Mouse (Mus musculus): ENCODE measurements around the gene Cyp4v3. TPM values are rescaled to one million over a fixed set of nuclear protein-coding genes. Genes with fewer than 3 reads are reported as not detected.
"Not testable (repeated sequence)": the region's sequence is repeated elsewhere in the genome, so short reads cannot be mapped to it uniquely, and the experiment has no call there.

The Cyp4v3 gene
- polyA plus RNA-seq, 1 experiment from 2014 or later, result 1.5 TPM

DNA sequence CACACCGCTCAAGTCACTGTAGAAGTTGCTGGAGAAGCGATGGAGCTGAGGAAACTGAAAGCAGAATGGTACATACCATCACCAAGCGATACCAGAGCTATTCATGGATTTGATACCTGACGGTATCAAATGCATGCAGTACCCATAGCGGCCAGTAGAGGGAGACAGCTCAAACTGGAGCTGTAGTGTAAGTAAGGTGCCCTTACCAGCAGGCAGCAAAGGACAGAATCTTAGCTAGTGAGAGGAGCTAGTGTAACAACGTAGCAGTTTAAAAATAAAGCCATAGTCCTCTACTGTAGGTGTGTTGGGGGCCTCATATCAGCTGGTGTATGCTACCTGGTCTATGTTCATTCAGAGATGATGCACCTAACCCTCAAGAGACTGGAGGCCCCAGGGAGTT lies 12.0 kb upstream of the Cyp4v3 start:
- Histone ChIP-seq H3K9ac (no peak overlapping the region), H3K4me3 (no peak overlapping the region), H3K27me3 (no peaks in the 10 kb centered on the region), H3K9me3 (no peaks in the 10 kb centered on the region), H3K4me2 (no peak overlapping the region), H3K36me3 (peaks cover 14% of the 10 kb centered on the region; the same call in 1 of the 2 replicates), H3K4me1 (replicated peaks) (no peaks in the 10 kb centered on the region), H3K27ac (replicated peaks) (no peak overlapping the region)
- WGBS, result 21% methylated on average over 6 of the region's 6 CpGs
- 0 out of 2 replicates have a peak, but pooled peaks have one; percentile 38 for ATAC-seq (ENCODE audit: low FRiP score, low read depth)

GRCm38 (mm10) chr8:45344298-45344697 lies 11.3 kb upstream of the Cyp4v3 start:
- ATAC-seq (ENCODE audit: low FRiP score, low read depth), result no peak
- Histone ChIP-seq H3K4me3 (no peak overlapping the region), H3K27ac (replicated peaks) (no peak overlapping the region), H3K9me3 (no peaks in the 10 kb centered on the region), H3K9ac (no peak overlapping the region), H3K4me1 (replicated peaks) (no peaks in the 10 kb centered on the region), H3K36me3 (peaks cover 14% of the 10 kb centered on the region; the same call in 1 of the 2 replicates), H3K4me2 (no peak overlapping the region), H3K27me3 (no peaks in the 10 kb centered on the region)
- WGBS, result 93% methylated on average over 8 of the region's 8 CpGs

- H3K4me3 ChIP-seq, result no peak overlapping the region
- no peaks in the 10 kb centered on the region for H3K27me3 ChIP-seq
- WGBS, result 90% methylated on average over 12 of the region's 12 CpGs
- H3K9me3 ChIP-seq, result no peaks in the 10 kb centered on the region
- no peak overlapping the region for H3K4me2 ChIP-seq
- peaks cover 6% of the 10 kb centered on the region; the same call in 1 of the 2 replicates for H3K36me3 ChIP-seq
- no peaks in the 10 kb centered on the region for H3K4me1 ChIP-seq (replicated peaks)
- H3K27ac ChIP-seq (replicated peaks), result no peak overlapping the region
- no peak overlapping the region for H3K9ac ChIP-seq
- no peak for ATAC-seq (ENCODE audit: low FRiP score, low read depth)
These were observed 8.9 kb upstream of the Cyp4v3 start for GRCm38 (mm10) chr8:45341630-45342628.

GRCm38 (mm10) chr8:45333493-45333892 lies 477 bp upstream of the Cyp4v3 start:
- peak; percentile 39; the same call in 1 of the 2 replicates for ATAC-seq (ENCODE audit: low FRiP score, low read depth)
- H3K36me3 ChIP-seq, result no peaks in the 10 kb centered on the region

GRCm38 (mm10) chr8:45330856-45331255 lies 2.2 kb downstream of the Cyp4v3 start:
- Histone ChIP-seq H3K4me3 (no peak overlapping the region), H3K4me1 (replicated peaks) (peaks cover 6% of the 10 kb centered on the region; the same call in 1 of the 2 replicates), H3K36me3 (no peaks in the 10 kb centered on the region), H3K27me3 (peaks cover 9% of the 10 kb centered on the region; the same call in 1 of the 2 replicates), H3K9ac (no peak overlapping the region), H3K27ac (replicated peaks) (no peak overlapping the region), H3K4me2 (no peak overlapping the region), H3K9me3 (no peaks in the 10 kb centered on the region)
- no peak for ATAC-seq (ENCODE audit: low FRiP score, low read depth)
- 80% methylated on average over 3 of the region's 3 CpGs for WGBS

More at GRCm38 (mm10) chr8:45333493-45333892, 477 bp upstream of the Cyp4v3 start:
- peaks cover 6% of the 10 kb centered on the region; the same call in 1 of the 2 replicates for H3K4me1 ChIP-seq (replicated peaks)
- H3K4me2 ChIP-seq, result peak overlapping the region; percentile 91
- H3K27ac ChIP-seq (replicated peaks), result no peak overlapping the region
- WGBS, result 4% methylated on average over 8 of the region's 8 CpGs
- H3K27me3 ChIP-seq, result peaks cover 9% of the 10 kb centered on the region; the same call in 1 of the 2 replicates
- peak overlapping the region; percentile 53 for H3K4me3 ChIP-seq
- H3K9me3 ChIP-seq, result no peaks in the 10 kb centered on the region
- H3K9ac ChIP-seq, result no peak overlapping the region; the same call in 1 of the 2 replicates

- no peak overlapping the region for H3K27ac ChIP-seq (replicated peaks)
- no peaks in the 10 kb centered on the region for H3K9me3 ChIP-seq
- no peak overlapping the region for H3K9ac ChIP-seq
- no peaks in the 10 kb centered on the region for H3K36me3 ChIP-seq
- WGBS, result 92% methylated on average over 6 of the region's 6 CpGs
- no peak overlapping the region for H3K4me2 ChIP-seq
- peaks cover 6% of the 10 kb centered on the region; the same call in 1 of the 2 replicates for H3K4me1 ChIP-seq (replicated peaks)
- H3K4me3 ChIP-seq, result no peak overlapping the region
- H3K27me3 ChIP-seq, result peaks cover 9% of the 10 kb centered on the region; the same call in 1 of the 2 replicates
- ATAC-seq (ENCODE audit: low FRiP score, low read depth), result no peak
These were observed 3.6 kb downstream of the Cyp4v3 start for GRCm38 (mm10) chr8:45329206-45329980.

GRCm38 (mm10) chr8:45327076-45327475 lies 5.9 kb downstream of the Cyp4v3 start:
- not testable (repeated sequence) for ATAC-seq (ENCODE audit: low FRiP score, low read depth); H3K4me2 ChIP-seq; H3K4me1 ChIP-seq (replicated peaks); H3K27ac ChIP-seq (replicated peaks); H3K4me3 ChIP-seq; H3K9ac ChIP-seq; H3K27me3 ChIP-seq; H3K36me3 ChIP-seq; H3K9me3 ChIP-seq

GRCm38 (mm10) chr8:45324151-45324550 lies 8.9 kb downstream of the Cyp4v3 start:
- no peaks in the 10 kb centered on the region for H3K4me1 ChIP-seq (replicated peaks)
- H3K27ac ChIP-seq (replicated peaks), result no peak overlapping the region
- no peak overlapping the region for H3K9ac ChIP-seq
- no peaks in the 10 kb centered on the region for H3K36me3 ChIP-seq
- ATAC-seq (ENCODE audit: low FRiP score, low read depth), result no peak
- 84% methylated on average over 4 of the region's 4 CpGs for WGBS
- H3K27me3 ChIP-seq, result no peaks in the 10 kb centered on the region
- H3K9me3 ChIP-seq, result no peaks in the 10 kb centered on the region
- H3K4me2 ChIP-seq, result no peak overlapping the region
- H3K4me3 ChIP-seq, result no peak overlapping the region

- H3K4me1 ChIP-seq (replicated peaks), result no peaks in the 10 kb centered on the region
- WGBS, result 89% methylated on average over 2 of the region's 2 CpGs
- no peaks in the 10 kb centered on the region for H3K9me3 ChIP-seq
- no peak overlapping the region for H3K9ac ChIP-seq
- H3K27me3 ChIP-seq, result no peaks in the 10 kb centered on the region
- ATAC-seq (ENCODE audit: low FRiP score, low read depth), result no peak
- H3K36me3 ChIP-seq, result no peaks in the 10 kb centered on the region
- no peak overlapping the region for H3K4me2 ChIP-seq
- no peak overlapping the region for H3K4me3 ChIP-seq
- H3K27ac ChIP-seq (replicated peaks), result no peak overlapping the region
These were observed 11.7 kb downstream of the Cyp4v3 start for GRCm38 (mm10) chr8:45321365-45321764.

DNA sequence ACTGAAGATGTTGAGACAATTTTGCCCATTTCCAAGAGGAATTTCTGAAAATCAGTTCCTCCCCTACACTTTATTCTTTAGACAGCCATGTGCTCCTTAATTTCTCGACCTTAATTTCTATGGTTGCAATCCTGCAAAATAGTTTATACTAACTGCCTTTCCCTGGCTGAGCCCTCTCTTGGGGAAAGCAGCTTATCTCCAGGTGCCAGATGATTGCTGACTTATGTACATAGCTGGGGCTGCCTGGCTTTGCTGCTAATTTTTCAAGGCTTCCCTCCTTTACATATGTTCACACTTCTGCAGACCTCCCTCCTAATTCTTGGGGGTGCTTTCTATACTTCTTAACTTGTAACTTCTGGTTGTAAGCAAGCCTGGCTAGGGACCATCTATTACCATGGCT lies 12.1 kb downstream of the Cyp4v3 start:
- WGBS, result 78% methylated on average over 1 of the region's 1 CpGs

DNA sequence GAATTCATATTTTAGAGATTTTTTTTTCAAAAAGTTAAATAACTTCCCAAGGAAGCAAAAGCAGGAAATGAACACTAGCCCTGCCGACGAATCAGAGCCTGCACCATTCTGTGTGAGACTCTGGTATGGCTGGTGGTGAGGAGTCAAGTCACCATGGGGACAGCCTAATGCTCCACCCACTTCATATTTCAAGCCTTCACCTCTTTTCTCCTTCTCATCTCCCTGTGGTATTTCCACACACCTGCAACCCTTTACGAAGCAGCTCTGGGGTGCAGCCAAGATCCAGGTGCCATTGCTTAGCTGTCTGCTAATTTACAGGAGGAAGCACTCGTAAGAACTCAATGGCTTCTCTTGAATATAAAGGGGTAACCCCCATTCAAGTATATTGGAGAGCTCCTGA lies 22.0 kb downstream of the Cyp4v3 start:
- no peaks in the 10 kb centered on the region for H3K9me3 ChIP-seq
- no peak for ATAC-seq (ENCODE audit: low FRiP score, low read depth)
- H3K36me3 ChIP-seq, result no peaks in the 10 kb centered on the region
- H3K4me2 ChIP-seq, result no peak overlapping the region
- H3K4me1 ChIP-seq (replicated peaks), result no peaks in the 10 kb centered on the region
- no peak overlapping the region for H3K27ac ChIP-seq (replicated peaks)
- H3K27me3 ChIP-seq, result no peaks in the 10 kb centered on the region
- no peak overlapping the region for H3K9ac ChIP-seq
- WGBS, result 87% methylated on average over 4 of the region's 4 CpGs
- no peak overlapping the region for H3K4me3 ChIP-seq

More for the DNA sequence above, 12.1 kb downstream of the Cyp4v3 start:
- Histone ChIP-seq H3K4me3 (no peak overlapping the region), H3K9me3 (no peaks in the 10 kb centered on the region), H3K36me3 (no peaks in the 10 kb centered on the region), H3K27ac (replicated peaks) (no peak overlapping the region), H3K4me2 (no peak overlapping the region), H3K9ac (no peak overlapping the region), H3K27me3 (no peaks in the 10 kb centered on the region), H3K4me1 (replicated peaks) (no peaks in the 10 kb centered on the region)
- ATAC-seq (ENCODE audit: low FRiP score, low read depth), result no peak

GRCm38 (mm10) chr8:45308366-45308765 lies 24.6 kb downstream of the Cyp4v3 start, which contains the start of gene Gm45753:
Gene Gm45753 (minus strand): TSS chr8:45308466.
- WGBS, result 94% methylated on average over 13 of the region's 13 CpGs
- no peak within 1 kb of the TSS for H3K27ac ChIP-seq (replicated peaks)

More at GRCm38 (mm10) chr8:45308366-45308765, 24.6 kb downstream of the Cyp4v3 start, which contains the start of gene Gm45753:
- no peaks in the 10 kb centered on the region for H3K27me3 ChIP-seq
- H3K4me2 ChIP-seq, result no peak within 1 kb of the TSS
- H3K36me3 ChIP-seq, result no peaks in the 10 kb centered on the region
- no peak for ATAC-seq (ENCODE audit: low FRiP score, low read depth)
- no peaks in the 10 kb centered on the region for H3K9me3 ChIP-seq
- H3K4me3 ChIP-seq, result no peak within 1 kb of the TSS
- no peaks in the 10 kb centered on the region for H3K4me1 ChIP-seq (replicated peaks)
- no peak within 1 kb of the TSS for H3K9ac ChIP-seq
